In the genomic region with DNA sequence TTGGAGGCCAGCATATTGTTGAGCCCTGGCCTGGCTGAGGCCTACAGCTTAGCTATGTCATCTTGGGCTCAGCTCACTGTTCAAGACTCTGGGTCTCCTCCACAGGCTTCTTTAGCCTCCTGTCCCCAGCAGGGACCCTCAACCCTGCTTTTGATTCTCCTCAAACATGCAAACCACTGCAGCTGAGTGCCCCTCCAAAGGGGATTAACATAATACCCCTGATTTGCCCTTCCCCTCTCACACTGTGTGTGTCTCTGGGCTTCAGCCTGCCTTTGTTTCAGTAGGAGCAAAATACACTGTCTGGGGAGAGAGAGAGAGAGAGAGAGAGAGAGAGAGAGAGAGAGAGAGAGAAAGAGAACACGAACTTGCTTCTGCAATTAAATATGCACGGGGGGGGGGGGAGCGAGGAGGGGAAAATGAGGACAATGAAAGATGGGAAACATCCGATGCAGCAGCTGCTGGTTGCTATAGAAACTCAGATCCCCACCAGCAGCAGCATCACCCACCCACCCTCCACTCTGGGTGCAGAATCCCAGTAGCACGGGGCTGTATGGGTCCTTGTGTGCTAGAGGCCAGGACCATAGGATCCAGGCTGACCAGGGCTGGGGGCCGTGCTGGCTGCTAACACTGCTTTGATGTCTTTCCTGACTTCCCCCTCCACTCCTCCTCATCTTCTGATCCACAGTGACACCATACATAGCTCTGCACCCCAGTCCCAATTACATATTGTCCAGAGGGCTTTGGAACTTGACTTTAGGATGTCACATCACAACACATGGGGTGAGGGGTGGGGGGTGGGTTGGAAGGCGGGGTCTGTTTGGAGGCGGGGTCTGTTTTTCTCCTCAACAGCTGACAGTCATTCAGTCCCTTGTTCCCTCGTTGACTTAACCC, we compare ENCODE assay signal across 14 mouse cellular contexts.
DNase-seq lines count a peak whose midpoint lies in the region; ATAC-seq and TF ChIP-seq lines count a peak whose summit lies in the region.
"Had no signal": no experiment of that assay in that cellular context is flagged by ENCODE, and none has a peak within 500 bp of the region (broad histone marks: within the 10 kb centered on the region; RNA-seq: fewer than 3 reads in every experiment).

No protein-coding gene starts in this region.

- no peak overlapping the region for H3K9ac ChIP-seq in embryonic facial prominence, embryonic 13.5 days
- peak overlapping the region; percentile 47; the same call in 1 of the 2 replicates for H3K9ac ChIP-seq in hindbrain, embryonic 12.5 days
- peak overlapping the region; percentile 48 for H3K9ac ChIP-seq in midbrain, embryonic 16.5 days (ENCODE audit: low read depth, low read length)
- H3K9ac ChIP-seq: liver, embryonic 13.5 days had no signal

- H3K27ac ChIP-seq in cortical plate, adult 2 months (ENCODE audit: insufficient read depth, low read length): 0 out of 2 replicates have a peak overlapping the region, but pooled peaks have one; percentile 23
- H3K27ac ChIP-seq in embryonic facial prominence, embryonic 13.5 days: no peak overlapping the region
- H3K27ac ChIP-seq in hindbrain, embryonic 12.5 days: peak overlapping the region; percentile 94
- H3K27ac ChIP-seq in midbrain, embryonic 16.5 days (ENCODE audit: low read length): peak overlapping the region; percentile 96
- H3K27ac ChIP-seq: liver, embryonic 13.5 days had no signal

- H3K4me2 ChIP-seq in embryonic facial prominence, embryonic 13.5 days: no peak overlapping the region
- H3K4me2 ChIP-seq in hindbrain, embryonic 12.5 days (replicated peaks): 0 out of 2 replicates have a peak overlapping the region, but pooled peaks have one; percentile 15
- H3K4me2 ChIP-seq in midbrain, embryonic 16.5 days (ENCODE audit: low read length): peak overlapping the region; percentile 28
- H3K4me2 ChIP-seq: liver, embryonic 13.5 days had no signal

- peaks cover 14% of the 10 kb centered on the region for H3K4me1 ChIP-seq in cortical plate, adult 2 months (ENCODE audit: control insufficient read depth, insufficient read depth, low read length)
- H3K4me1 ChIP-seq in embryonic facial prominence, embryonic 13.5 days: peaks cover 6% of the 10 kb centered on the region; the same call in 1 of the 2 replicates
- peaks cover 37% of the 10 kb centered on the region for H3K4me1 ChIP-seq in hindbrain, embryonic 12.5 days
- H3K4me1 ChIP-seq in midbrain, embryonic 16.5 days (ENCODE audit: control insufficient read depth, insufficient read depth, low read length): peaks cover 25% of the 10 kb centered on the region
- H3K4me1 ChIP-seq: liver, embryonic 13.5 days had no signal

- 10% methylated on average over 8 of the region's 9 CpGs for WGBS in embryonic facial prominence, embryonic 13.5 days
- WGBS in hindbrain, embryonic 12.5 days: 4% methylated on average over 7 of the region's 9 CpGs
- 4% methylated on average over 8 of the region's 9 CpGs for WGBS in midbrain, embryonic 16.5 days

- DNase-seq in spleen, postnatal 10 days (ENCODE audit: low spot score in 2 of 2): no peak
- no peak for DNase-seq in kidney, postnatal 14 days
- DNase-seq in thymus, postnatal 36 days: no peak
- no peak for DNase-seq in right cerebral cortex, postnatal 36 days (ENCODE audit: low spot score in 2 of 2)
- DNase-seq: adrenal gland, postnatal 36 days; cerebellum, adult 8-10 months; kidney, postnatal 10 days; liver, embryonic 13.5 days; lung, postnatal 4 days had no signal

- 0 out of 2 replicates have a peak, but pooled peaks have one; percentile 27 for ATAC-seq in embryonic facial prominence, embryonic 13.5 days (ENCODE audit: insufficient number of reproducible peaks, insufficient read depth, low FRiP score, low TSS enrichment, low read depth)
- peak; percentile 90 for ATAC-seq in hindbrain, embryonic 12.5 days (ENCODE audit: low FRiP score)
- peak; percentile 88 for ATAC-seq in midbrain, embryonic 16.5 days
- ATAC-seq: Patski had no signal

- no peaks in the 10 kb centered on the region for H3K9me3 ChIP-seq in embryonic facial prominence, embryonic 13.5 days
- H3K9me3 ChIP-seq in hindbrain, embryonic 12.5 days (replicated peaks): no peaks in the 10 kb centered on the region
- H3K9me3 ChIP-seq in midbrain, embryonic 16.5 days (replicated peaks; ENCODE audit: control insufficient read depth, low read length, poor library complexity, severe bottlenecking): no peaks in the 10 kb centered on the region
- H3K9me3 ChIP-seq: liver, embryonic 13.5 days had no signal

- no peak overlapping the region for H3K4me3 ChIP-seq in cortical plate, adult 2 months (ENCODE audit: insufficient read depth, low read length)
- H3K4me3 ChIP-seq in embryonic facial prominence, embryonic 13.5 days: no peak overlapping the region
- H3K4me3 ChIP-seq in hindbrain, embryonic 12.5 days: no peak overlapping the region
- H3K4me3 ChIP-seq in midbrain, embryonic 16.5 days (ENCODE audit: low read depth, low read length): no peak overlapping the region
- H3K4me3 ChIP-seq: liver, embryonic 13.5 days had no signal

- no peaks in the 10 kb centered on the region for H3K36me3 ChIP-seq in embryonic facial prominence, embryonic 13.5 days
- no peaks in the 10 kb centered on the region for H3K36me3 ChIP-seq in hindbrain, embryonic 12.5 days
- no peaks in the 10 kb centered on the region for H3K36me3 ChIP-seq in midbrain, embryonic 16.5 days (ENCODE audit: control insufficient read depth, insufficient read depth, low read length)
- H3K36me3 ChIP-seq: liver, embryonic 13.5 days had no signal

- TF ChIP-seq CTCF in cortical plate, adult 2 months (IDR thresholded peaks at IDR 0.05; ENCODE audit: extremely low read depth, insufficient read depth, low read length): no peak

- TF ChIP-seq POLR2A in cortical plate, adult 2 months (IDR thresholded peaks at IDR 0.05; ENCODE audit: extremely low read depth, insufficient read depth, low read length): no peak

- H3K27me3 ChIP-seq in embryonic facial prominence, embryonic 13.5 days: no peaks in the 10 kb centered on the region
- H3K27me3 ChIP-seq in hindbrain, embryonic 12.5 days: no peaks in the 10 kb centered on the region
- H3K27me3 ChIP-seq in midbrain, embryonic 16.5 days (ENCODE audit: control insufficient read depth, insufficient read depth, low read depth, low read length): no peaks in the 10 kb centered on the region
- H3K27me3 ChIP-seq: liver, embryonic 13.5 days; Patski had no signal

Comparison
In these comparisons a context has a peak if more than half of its experiments do, and no peak if none do; other contexts are left out.
1. ATAC-seq: peak in every context shown above with its lines; median percentile 90 in hindbrain, embryonic 12.5 days; 88 in midbrain, embryonic 16.5 days; 27 in embryonic facial prominence, embryonic 13.5 days.